Mouse (Mus musculus): ENCODE data around the gene Ddit4. TPM values are rescaled to one million over a fixed set of nuclear protein-coding genes. Genes with fewer than 3 reads are reported as not detected.

The Ddit4 gene
- polyA plus RNA-seq, 1 experiment = 48.3 TPM

DNA sequence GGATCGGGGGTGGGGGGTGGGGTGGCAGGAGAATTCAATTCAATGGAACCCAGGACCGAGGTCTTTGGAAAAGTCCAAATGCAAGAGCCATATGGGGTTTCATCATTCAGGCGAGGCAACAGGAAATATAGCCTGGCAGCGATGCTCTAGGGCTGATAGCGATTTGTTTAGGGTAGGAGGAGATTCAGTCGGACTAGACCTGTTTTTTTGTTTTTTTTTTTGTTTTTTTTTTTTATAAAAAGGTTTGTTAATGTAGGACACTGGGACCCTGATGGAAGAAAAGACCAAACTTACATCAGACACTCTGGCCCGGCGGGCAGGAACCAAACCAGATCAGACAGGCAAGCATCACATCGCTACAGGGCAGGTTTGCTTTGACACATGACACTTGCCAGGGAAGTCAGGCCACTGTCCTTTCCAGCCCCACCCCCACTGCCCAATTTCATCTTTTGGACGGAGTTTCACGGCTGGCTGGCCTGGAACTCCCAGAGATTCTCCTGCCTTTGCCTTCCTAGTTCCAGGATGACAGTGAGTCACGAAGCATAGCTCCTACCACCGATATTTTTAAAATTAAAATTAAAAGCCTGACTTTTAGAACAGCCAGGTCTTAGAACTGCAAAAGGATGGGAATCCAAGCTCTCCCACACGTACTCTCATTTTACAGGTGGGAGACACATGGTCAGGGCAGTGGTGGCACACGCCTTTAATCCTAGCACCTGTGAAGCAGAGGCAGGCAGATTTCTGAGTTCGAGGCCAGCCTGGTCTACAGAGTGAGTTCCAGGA, 1.3 kb upstream of the Ddit4 start:
- H3K4me1 ChIP-seq (ENCODE audit: control insufficient read depth, insufficient read depth, low read length) = peaks cover 9% of the 10 kb centered on the region
- H3K4me3 ChIP-seq (replicated peaks; ENCODE audit: insufficient read depth, low read depth, low read length) = peak overlapping the region; percentile 76
- 19% methylated on average over 16 of the region's 16 CpGs for WGBS
- peak; percentile 59 to 65 for DNase-seq
- peak overlapping the region; percentile 100; the same call in 1 of the 2 replicates for H3K27ac ChIP-seq (ENCODE audit: insufficient read depth, low read length)
- no peaks in the 10 kb centered on the region for H3K27me3 ChIP-seq (ENCODE audit: control insufficient read depth, insufficient read depth, low read length)
- TF ChIP-seq POLR2A (IDR thresholded peaks at IDR 0.05; ENCODE audit: borderline replicate concordance, insufficient read depth, low read length) (no peak), CTCF (IDR thresholded peaks at IDR 0.05; ENCODE audit: borderline replicate concordance, insufficient read depth, low read depth, low read length) (no peak)

DNA sequence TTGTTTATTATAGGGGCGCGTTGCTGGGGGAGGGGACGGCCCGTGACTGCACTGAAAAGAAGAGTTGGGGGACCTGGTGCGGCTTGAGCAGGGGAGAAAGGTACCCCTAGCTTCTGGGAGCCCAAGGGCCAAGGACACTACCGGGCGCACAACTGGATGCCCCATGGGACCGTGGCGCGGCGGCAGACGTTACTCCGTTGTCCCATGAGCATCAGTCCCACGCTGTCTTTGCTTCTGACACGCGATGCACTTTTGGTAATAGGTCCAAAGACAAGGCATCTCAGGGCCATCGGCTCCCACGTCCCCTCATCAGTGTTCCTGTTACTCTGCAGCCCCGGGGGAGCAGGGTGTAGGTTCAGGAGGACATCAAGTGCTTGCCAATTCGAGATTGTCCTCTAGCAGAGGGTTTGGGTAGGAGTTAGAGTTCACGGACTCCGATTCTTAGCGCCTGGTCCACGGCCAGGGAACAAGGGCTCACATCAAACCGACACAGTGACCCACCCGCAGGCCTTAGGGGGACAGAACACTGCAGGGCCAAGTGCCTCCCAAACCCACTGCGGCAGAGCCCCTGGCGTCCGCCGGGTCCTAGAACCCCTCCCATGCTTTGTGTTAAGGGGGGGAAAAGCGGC, 632 bp upstream of the Ddit4 start:
- TF ChIP-seq POLR2A (IDR thresholded peaks at IDR 0.05; ENCODE audit: borderline replicate concordance, insufficient read depth, low read length) (peak; percentile 55; the same call in 1 of the 2 replicates), CTCF (IDR thresholded peaks at IDR 0.05; ENCODE audit: borderline replicate concordance, insufficient read depth, low read depth, low read length) (no peak)
- WGBS = 1% methylated on average over 31 of the region's 31 CpGs

DNA sequence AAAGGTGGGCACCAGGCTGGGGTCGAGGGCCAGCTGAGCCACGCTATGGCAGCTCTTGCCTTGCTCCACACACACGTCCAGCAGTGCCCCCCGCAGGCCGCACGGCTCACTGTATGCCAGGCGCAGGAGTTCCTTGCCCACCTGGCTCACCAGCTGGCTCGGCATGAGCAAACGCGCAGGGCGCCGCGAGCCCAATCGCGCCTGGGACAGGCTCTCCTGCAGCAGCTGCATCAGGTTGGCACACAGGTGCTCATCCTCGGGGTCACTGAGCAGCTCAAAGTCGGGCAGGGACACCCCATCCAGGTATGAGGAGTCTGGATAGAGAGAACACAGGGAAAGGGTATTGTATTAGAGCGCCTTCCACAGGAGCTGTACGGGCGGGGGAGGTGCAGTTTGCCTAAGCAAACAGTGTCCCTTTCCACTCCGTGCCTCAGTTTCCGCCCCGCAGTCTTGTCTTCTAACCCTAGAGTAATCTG, 880 bp downstream of the Ddit4 start:
- no peaks in the 10 kb centered on the region for H3K27me3 ChIP-seq (ENCODE audit: control insufficient read depth, insufficient read depth, low read length)
- peak; percentile 88 to 91 for DNase-seq
- WGBS = under 1% methylated on average over 23 of the region's 23 CpGs
- TF ChIP-seq POLR2A (IDR thresholded peaks at IDR 0.05; ENCODE audit: borderline replicate concordance, insufficient read depth, low read length) = peak; percentile 46; the same call in 1 of the 2 replicates
- TF ChIP-seq CTCF (IDR thresholded peaks at IDR 0.05; ENCODE audit: borderline replicate concordance, insufficient read depth, low read depth, low read length) = peak; percentile 61; the same call in 1 of the 2 replicates
- peak overlapping the region; percentile 96 for H3K27ac ChIP-seq (ENCODE audit: insufficient read depth, low read length)
- peaks cover 9% of the 10 kb centered on the region for H3K4me1 ChIP-seq (ENCODE audit: control insufficient read depth, insufficient read depth, low read length)
- H3K4me3 ChIP-seq (replicated peaks; ENCODE audit: insufficient read depth, low read depth, low read length) = peak overlapping the region; percentile 89

More for the DNA sequence above, 632 bp upstream of the Ddit4 start:
- Histone ChIP-seq H3K27me3 (ENCODE audit: control insufficient read depth, insufficient read depth, low read length) (no peaks in the 10 kb centered on the region), H3K4me1 (ENCODE audit: control insufficient read depth, insufficient read depth, low read length) (peaks cover 9% of the 10 kb centered on the region), H3K27ac (ENCODE audit: insufficient read depth, low read length) (peak overlapping the region; percentile 100), H3K4me3 (replicated peaks; ENCODE audit: insufficient read depth, low read depth, low read length) (peak overlapping the region; percentile 76)
- peak; percentile 75 to 80 for DNase-seq

DNA sequence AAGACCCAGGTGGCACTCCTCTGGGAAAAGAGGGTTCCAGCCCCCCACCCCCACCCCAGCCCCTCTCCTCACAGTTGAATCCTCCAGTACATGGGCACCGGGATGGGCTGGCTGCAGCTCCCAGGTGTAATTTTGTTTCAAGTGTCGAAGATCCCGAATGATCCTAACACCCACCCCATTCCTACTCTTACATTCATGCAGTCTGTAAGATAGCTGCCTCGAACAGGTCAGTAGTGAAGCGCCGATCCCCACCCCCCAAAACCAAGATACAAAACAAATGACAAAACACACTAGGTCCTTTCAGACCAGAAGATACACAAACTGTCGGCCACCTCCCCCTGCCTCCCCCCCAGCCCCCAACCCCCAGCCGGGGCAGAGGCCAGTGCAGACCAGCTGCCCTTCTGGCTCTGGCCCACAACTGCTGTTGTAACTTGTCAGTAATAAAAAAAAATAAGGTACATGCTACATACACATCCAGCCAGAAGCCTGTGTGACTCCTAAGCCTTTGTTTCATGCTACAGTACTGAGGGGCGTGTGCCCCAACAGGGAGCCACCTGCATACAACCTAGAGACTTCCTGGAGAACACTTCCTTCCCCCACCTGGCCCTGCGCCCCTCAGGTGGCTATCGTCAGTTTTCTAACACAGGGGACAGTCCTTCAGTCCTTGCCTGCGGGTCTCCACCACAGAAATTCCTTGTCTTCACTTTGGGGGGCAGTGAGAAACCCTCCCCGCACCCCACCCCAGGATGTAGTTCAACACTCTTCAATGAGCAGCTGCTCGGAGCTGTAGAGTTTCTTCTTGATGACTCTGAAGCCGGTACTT, 1.6 kb downstream of the Ddit4 start:
- Histone ChIP-seq H3K4me3 (replicated peaks; ENCODE audit: insufficient read depth, low read depth, low read length) (peak overlapping the region; percentile 89), H3K4me1 (ENCODE audit: control insufficient read depth, insufficient read depth, low read length) (peaks cover 9% of the 10 kb centered on the region), H3K27ac (ENCODE audit: insufficient read depth, low read length) (peak overlapping the region; percentile 96), H3K27me3 (ENCODE audit: control insufficient read depth, insufficient read depth, low read length) (no peaks in the 10 kb centered on the region)
- TF ChIP-seq POLR2A (IDR thresholded peaks at IDR 0.05; ENCODE audit: borderline replicate concordance, insufficient read depth, low read length) (no peak), CTCF (IDR thresholded peaks at IDR 0.05; ENCODE audit: borderline replicate concordance, insufficient read depth, low read depth, low read length) (no peak)
- no peak for DNase-seq
- 3% methylated on average over 15 of the region's 15 CpGs for WGBS

DNA sequence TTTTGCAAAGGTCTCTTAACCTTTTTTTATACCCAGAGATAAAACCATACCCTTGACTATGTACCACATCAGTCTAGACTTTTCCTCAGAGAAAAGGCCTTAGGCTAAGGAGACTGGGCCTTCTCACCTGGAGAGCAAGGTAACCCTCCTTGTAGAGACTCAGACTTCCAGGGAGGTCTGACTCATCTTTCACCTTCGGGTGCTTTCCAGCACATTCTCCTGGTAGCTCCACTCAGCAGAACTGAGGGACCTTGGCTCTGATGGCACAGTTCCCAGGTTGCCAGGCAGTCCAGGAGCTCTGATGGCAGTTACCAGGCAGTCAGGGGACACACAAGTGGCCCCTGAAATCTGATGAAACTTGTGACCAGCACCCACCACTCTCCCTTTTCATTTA, 2.4 kb downstream of the Ddit4 start:
- Histone ChIP-seq H3K4me1 (ENCODE audit: control insufficient read depth, insufficient read depth, low read length) (peaks cover 11% of the 10 kb centered on the region), H3K27ac (ENCODE audit: insufficient read depth, low read length) (peak overlapping the region; percentile 25; the same call in 1 of the 2 replicates), H3K27me3 (ENCODE audit: control insufficient read depth, insufficient read depth, low read length) (no peaks in the 10 kb centered on the region), H3K4me3 (replicated peaks; ENCODE audit: insufficient read depth, low read depth, low read length) (peak overlapping the region; percentile 89)
- TF ChIP-seq CTCF (IDR thresholded peaks at IDR 0.05; ENCODE audit: borderline replicate concordance, insufficient read depth, low read depth, low read length) (no peak), POLR2A (IDR thresholded peaks at IDR 0.05; ENCODE audit: borderline replicate concordance, insufficient read depth, low read length) (no peak)
- WGBS = 0% methylated on average over 1 of the region's 1 CpGs
- peak; percentile 57 to 64 for DNase-seq

DNA sequence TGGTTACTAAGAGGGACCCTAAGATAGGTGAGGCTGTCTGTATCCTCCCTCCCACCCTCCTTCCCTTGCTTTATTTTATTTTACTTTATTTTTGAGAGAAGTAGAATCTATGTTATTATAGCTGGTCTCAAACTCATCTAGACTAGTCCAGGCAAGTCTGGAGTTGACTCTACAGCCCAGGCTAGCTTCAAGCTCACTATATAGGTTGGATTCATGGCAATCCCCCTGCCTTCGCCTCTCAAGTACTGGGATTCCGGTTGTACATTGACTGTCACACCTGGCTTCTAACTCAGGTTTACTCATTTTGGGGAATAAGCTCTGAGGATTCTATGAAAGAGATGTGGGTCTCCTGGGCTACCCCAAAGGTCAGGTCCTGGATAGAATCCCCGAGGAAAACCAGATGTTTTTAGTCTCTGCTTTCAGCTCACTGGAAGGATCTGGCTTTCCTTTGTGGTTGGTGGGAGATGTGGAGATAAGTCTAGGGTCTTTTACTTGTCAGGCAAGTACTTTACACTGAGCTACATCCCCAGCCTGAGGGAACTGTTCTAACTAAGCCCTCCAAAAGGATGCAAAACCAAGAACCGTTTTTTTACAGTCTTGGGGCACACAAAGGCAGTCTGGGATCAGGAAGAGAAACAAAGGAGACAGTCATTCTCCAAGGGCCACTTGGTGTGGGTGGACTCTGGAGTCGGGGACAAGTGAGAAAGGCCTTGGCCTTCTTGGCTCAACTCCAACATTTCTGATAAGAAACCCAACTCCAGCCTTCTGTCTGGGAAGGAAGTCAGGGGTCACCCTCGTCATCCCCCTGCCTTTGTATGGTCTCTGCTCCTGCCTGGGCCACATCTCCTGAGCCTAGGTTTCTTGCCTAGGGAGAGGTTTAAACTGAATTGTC, 3.0 kb downstream of the Ddit4 start:
- peak overlapping the region; percentile 25; the same call in 1 of the 2 replicates for H3K27ac ChIP-seq (ENCODE audit: insufficient read depth, low read length)
- WGBS = 41% methylated on average over 6 of the region's 6 CpGs
- TF ChIP-seq CTCF (IDR thresholded peaks at IDR 0.05; ENCODE audit: borderline replicate concordance, insufficient read depth, low read depth, low read length) (no peak), POLR2A (IDR thresholded peaks at IDR 0.05; ENCODE audit: borderline replicate concordance, insufficient read depth, low read length) (no peak)
- H3K27me3 ChIP-seq (ENCODE audit: control insufficient read depth, insufficient read depth, low read length) = no peaks in the 10 kb centered on the region
- H3K4me1 ChIP-seq (ENCODE audit: control insufficient read depth, insufficient read depth, low read length) = peaks cover 14% of the 10 kb centered on the region
- DNase-seq = no peak
- no peak overlapping the region for H3K4me3 ChIP-seq (replicated peaks; ENCODE audit: insufficient read depth, low read depth, low read length)
